Mouse (Mus musculus): ENCODE results near the gene Trpc5.

Gene Trpc5

DNA sequence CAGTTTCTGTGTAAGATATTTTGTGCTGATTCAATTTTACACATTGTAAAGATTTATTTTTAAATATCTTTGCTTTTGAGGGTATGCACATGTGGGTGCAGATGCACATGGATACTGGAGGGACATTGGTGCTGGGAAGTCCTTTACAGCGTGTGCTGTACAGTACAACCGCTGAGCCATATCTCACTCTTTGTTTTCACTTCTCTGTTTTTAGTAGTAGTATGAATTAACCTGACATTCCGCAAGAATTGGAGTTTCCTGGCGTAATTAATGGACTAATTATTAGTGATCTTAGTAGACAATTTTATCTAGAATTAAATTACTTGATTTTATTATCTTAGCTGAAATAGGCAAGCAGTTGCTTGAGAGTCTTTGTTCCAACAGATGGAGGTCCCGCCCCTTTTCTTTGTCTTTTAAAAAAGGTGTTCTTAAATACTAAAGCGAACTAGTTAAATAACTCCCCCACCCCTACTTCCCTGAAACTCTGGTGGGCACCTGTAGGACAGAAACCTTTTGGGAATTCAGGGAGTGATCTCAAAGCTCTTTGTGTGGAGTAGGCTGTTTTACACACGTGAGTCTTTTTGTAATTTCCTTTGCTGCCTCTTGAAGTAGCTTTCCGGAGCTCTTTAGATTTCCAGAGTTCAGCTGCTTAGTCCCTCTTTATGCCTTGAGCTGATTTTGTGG is 352.5 kb downstream of the Trpc5 start:
- DNase-seq (ENCODE audit: low spot score) = no peak

Measured in adipocyte (in vitro differentiated cells).